Mouse (Mus musculus) left cerebral cortex, postnatal 14 days (tissue): ENCODE results near the gene Hist1h3e. TPM values are rescaled to one million over a fixed set of nuclear protein-coding genes. Genes with fewer than 3 reads are reported as not detected.
"Not testable (repeated sequence)": the region's sequence is repeated elsewhere in the genome, so short reads cannot be mapped to it uniquely, and the experiment has no call there.

Source experiments
- DNase-seq, 2 experiments: peaks; one replicate each; pipeline ENCODE4 v3.0.0; 2021 to 2022; ENCODE audit warnings: low spot score in 2 of 2, mixed read lengths in 1 of 2
- intact Hi-C: fragments of 180-260 bp; cut with DNase I; formaldehyde crosslinking; loops from one replicate; pipeline ENCODE4 v1.15.1; 2025
- total RNA-seq, 2 experiments: library from RNA; stranded (reverse); gene quantifications; 2 replicates each; pipeline ENCODE4 v1.2.3; 2021

Hist1h3e gene
- total RNA-seq, 2 experiments from 2014 or later, result 49.1 to 57.1 TPM

DNA sequence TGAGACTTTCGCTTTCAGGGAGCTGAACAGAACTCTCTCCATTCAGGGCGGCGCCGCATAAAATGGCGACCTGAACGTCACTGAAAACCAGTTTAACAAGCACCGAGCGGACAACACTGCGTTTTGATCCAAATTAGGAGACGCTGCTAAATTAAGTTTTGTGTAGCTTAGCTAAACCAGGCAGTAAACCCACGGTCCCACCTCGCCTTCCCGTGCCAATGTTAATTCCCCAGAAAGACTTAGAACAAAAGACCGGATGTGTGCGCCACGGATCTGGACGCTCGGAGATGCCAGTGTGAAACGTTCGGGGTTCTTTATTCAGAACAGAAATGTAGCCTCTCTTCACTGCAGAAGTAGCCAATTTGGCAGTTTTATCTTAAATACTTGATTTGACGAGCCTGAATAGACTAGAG is 22.9 kb upstream of the Hist1h3e start:
- DNase-seq, result peak; percentile 61 to 73
- intact Hi-C loops, result no loop called here

DNA sequence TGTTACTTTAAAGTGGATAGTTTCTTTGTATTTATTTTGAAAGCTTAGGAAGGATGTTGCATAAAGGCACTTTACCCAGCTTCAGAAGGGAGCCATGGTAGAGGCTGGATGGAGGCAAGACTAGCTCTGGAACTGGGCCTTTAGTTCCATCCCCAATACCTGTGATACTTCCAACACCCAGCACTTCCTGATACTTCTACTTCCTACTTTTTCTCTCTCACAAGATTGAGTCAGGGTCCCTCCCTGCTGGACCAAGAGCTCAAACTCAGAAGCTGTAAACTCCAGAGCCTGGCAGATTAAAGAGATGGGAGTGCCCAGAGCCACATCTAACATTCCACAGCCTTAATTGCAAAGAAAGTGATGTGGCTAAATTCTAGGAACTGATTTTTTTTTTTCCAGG is 22.2 kb upstream of the Hist1h3e start:
- intact Hi-C loops, result loop anchor here (5.0 kb wide), 2 partner anchors 113 to 153 kb away; partner anchors contain the start of genes Hist1h1c, Hist1h1t and Hist1h4c
- no peak for DNase-seq

DNA sequence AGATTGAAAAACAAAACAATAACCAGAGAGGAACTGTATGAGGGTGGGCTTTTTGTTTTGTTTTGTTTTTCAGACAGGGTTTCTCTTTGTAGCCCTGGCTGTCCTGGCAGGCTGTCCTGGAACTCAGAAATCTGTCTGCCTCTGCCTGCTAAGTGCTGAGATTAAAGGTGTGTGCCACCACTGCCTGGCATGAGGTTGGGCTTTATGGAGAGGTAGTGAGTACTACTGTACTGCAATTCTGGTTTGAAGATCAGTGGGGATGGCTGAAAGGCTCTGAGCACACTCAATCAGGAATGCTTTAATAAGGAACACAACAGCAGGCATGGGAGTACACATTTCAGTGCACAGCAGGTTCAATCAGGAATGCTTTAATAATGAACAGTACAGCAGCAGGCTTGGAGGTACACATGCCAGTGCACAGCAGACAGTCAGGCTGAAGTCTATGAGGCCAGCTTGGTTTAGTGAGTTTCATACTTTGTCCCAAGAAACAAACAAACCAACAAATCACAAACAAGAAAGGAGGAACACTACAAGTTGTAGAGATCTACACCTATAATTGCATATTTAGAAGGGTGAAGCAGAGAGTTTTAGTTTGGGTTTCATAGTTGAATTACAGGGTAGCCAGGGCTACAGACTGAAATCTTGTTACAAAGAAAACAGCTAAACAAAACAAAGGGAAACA is 21.4 kb upstream of the Hist1h3e start:
- intact Hi-C loops, result loop anchor here (5.0 kb wide), 2 partner anchors 114 to 154 kb away; partner anchors contain the start of genes Hist1h1c, Hist1h1t and Hist1h4c
- DNase-seq, result no peak

DNA sequence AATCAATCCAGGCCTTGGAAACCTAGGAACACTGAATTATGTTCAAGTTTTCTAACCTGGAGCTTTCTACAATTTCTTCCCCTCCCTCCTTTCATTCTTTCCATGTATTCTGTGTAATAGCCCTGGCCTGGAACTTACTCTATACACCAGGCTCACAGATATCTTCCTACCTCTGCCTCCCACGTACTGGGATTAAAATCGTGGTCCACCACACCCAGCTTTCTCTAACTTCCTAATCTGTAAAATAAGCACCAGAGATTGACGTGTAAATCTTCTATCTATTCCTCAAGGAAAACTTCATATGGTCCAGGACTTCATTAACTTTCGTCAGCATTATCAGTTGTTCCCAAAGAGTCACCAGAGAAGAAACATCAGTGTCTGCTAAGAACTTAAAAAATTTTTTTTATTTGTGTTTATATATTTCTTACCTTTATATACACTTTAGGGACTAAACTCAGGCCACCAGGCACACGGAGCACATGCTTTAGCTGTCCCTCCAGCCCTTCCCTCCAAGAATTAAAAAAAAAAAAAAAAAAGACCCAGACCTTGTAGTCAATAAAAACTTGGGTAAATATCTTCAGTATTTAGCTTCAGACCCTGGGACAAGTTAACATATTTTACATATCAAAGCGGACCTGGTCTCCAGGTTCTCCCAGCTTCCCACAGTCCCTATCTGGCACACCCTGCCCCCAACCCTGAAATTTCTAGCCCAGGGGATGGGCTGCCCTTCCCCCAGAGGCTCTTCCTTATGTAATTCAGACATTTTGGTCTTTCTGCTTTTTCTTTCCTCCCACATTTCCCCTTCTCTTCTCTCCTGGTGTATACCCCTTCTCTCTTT is 20.3 kb upstream of the Hist1h3e start:
- no peak for DNase-seq
- intact Hi-C loops, result loop anchor here (5.0 kb wide), 2 partner anchors 115 to 155 kb away; partner anchors contain the start of genes Hist1h1c, Hist1h1t and Hist1h4c

DNA sequence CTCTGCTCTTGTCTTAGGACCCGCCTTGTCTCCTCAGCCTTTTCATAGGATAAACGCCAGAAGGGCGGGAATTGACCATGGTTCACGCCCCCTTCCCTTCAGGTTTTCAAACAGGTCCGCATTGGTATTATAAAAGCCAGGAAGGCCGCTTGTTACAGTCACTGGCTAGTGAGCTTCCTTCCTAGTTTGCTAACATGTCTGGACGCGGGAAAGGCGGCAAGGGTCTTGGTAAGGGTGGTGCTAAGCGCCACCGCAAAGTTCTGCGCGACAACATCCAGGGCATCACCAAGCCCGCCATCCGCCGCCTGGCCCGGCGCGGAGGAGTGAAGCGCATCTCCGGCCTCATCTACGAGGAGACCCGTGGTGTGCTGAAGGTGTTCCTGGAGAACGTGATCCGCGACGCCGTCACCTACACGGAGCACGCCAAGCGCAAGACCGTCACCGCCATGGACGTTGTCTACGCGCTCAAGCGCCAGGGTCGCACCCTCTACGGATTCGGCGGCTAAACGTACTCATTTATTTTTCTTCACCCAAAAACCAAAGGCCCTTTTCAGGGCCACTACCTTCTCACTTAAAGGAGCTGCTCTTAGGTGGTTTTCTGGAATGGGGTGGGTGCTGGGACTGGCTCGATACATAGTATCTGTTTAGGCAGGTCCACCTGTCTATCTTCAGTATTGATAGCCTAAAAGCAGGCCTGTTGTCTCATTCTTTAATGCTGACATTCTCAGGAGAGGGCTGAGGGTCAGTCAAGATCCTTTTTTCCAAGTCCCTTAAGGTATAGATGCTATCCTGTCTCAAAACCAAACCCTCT is 19.4 kb upstream of the Hist1h3e start, which contains the start of gene Hist1h4d:
Hist1h4d (plus strand) TSS at position 191 of the 811 bp plus-strand sequence.
- peak; percentile 98 for DNase-seq
- intact Hi-C loops, result loop anchor here (5.0 kb wide), 2 partner anchors 116 to 156 kb away; partner anchors contain the start of genes Hist1h1c, Hist1h1t and Hist1h4c

DNA sequence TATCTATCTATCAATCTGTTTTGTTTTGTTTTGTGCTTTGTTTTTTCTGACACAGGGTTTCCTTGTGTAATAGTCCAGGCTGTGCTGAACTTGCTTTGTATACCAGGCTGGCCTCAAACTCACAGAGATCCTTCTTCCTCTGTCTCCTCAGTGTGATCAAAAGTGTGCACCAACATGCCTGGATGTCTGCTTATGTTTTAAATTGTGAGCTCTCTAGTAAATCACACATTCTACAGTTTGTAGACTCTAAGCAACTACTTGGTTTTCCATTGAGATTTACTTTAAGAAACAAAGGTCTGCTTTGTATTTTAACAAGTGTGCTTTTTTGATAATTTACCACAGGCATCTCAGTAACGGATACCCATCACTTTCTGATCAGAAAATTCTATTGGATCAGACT is 15.7 kb upstream of the Hist1h3e start:
- intact Hi-C loops, result no loop called here
- DNase-seq, result no peak

DNA sequence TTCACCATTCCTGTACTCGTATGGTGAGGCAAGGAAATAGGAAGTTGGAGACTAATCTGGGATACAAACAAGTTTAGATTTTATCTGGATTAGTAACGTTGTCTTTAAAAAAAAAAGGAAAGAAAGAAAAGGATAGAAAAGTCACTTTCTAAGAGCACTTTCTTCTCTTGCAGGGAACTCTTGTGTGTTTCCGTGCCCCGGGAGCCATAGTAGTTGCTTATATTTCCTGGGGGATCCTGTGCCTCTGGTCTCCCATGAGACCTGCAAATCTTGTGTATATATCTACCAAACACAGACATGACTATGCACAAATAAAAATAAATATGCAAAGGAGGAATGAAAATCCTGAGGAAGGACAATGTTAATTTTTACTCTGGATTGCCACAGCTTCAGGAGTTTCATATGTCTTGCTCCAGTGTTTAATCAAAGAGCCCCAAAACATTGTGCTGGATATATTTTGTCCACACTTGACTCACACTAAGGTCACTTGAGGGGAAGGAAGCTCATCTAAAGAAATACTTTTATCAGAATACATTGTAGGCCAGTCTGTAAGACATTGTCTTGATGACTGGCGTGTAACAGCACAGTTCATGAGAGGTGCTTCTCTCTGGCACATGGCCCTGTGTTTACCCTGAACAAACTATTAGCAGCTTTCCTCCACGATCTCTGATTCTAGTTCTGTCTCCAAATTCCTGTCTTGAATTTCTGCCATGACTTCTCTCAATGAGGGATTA is 14.9 kb upstream of the Hist1h3e start:
- intact Hi-C loops, result no loop called here
- no peak for DNase-seq

DNA sequence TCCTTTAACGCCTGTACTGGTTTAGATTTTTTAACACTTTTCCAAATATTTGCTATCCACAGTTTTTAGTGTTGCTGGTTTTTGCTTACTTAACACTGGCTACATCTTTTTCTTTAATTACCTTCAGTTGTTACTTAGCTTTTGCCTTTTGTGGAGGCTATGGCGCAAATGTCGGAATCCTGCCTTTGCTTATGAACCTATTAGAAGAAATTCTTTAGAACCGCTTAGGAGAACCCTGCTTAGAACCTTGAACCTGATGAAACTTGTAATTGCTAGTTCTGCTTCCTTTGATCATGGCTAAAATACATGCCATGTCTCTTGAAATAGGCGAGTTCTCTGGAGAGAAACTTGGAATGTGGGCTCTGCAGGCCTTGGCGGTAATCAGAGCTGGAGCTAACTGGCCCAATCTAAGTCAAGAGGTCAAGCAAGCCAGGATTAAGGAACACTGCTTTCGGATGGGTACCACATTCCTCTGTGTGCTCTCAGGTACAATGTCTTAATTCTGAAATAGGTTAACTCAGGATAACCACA is 14.2 kb upstream of the Hist1h3e start:
- DNase-seq, result no peak
- intact Hi-C loops, result no loop called here

DNA sequence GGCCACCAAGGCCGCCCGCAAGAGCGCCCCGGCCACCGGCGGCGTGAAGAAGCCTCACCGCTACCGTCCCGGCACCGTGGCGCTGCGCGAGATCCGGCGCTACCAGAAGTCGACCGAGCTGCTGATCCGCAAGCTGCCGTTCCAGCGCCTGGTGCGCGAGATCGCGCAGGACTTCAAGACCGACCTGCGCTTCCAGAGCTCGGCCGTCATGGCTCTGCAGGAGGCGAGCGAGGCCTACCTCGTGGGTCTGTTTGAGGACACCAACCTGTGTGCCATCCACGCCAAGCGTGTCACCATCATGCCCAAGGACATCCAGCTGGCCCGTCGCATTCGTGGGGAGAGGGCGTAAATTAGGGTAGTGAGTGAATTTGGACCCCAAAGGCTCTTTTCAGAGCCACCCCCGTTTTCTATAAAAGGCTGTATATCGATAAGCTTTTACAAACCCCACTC is 13.7 kb upstream of the Hist1h3e start:
- intact Hi-C loops, DNase-seq: not testable (repeated sequence)

DNA sequence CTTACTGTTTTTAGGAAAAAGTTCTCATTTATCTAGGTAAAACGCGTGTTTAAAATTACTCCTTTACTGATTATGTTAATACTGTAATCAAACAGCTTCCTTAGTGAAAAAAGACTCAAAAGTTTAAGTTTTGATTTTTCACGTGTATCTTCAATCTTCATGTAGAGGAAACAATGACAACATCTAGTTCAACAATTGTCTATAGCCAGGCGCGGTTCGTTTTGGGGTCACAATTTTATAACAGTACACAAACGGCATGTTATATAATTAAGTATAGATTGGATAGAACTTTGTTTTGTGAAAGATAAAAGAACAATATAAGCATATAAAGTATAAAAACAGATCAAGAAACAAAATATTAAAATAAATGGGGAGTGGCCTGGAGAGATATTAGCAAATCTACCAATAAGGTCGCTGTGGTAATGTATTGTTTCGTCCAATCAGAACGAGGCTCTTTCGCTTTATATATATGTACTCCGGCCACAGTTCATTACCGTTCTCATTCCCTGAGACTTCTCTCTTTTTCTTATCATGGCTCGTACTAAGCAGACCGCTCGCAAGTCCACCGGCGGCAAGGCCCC is 13.2 kb upstream of the Hist1h3e start, which contains the start of gene Hist1h3d:
Hist1h3d (plus strand) TSS at position 493 of the 581 bp plus-strand sequence.
- intact Hi-C loops, result no loop called here
- DNase-seq, result peak; percentile 52 to 74

DNA sequence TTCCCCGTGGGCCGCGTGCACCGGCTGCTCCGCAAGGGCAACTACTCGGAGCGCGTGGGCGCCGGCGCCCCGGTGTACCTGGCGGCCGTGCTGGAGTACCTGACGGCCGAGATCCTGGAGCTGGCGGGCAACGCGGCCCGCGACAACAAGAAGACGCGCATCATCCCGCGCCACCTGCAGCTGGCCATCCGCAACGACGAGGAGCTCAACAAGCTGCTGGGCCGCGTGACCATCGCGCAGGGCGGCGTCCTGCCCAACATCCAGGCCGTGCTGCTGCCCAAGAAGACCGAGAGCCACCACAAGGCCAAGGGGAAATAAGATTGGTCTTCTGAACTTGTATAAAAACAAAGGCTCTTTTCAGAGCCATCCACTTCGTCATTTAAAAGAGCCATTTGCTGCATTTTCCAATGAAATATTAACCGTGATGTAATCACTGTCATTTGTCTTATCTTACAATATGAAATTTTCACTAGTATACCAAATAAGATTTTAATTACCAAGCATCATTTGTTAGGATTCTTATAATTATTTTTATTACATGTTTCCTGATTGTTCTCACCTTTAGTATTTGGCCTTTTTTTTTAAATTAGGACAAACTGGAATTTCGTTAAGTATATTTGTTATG is 12.5 kb upstream of the Hist1h3e start:
- intact Hi-C loops, DNase-seq: not testable (repeated sequence)

DNA sequence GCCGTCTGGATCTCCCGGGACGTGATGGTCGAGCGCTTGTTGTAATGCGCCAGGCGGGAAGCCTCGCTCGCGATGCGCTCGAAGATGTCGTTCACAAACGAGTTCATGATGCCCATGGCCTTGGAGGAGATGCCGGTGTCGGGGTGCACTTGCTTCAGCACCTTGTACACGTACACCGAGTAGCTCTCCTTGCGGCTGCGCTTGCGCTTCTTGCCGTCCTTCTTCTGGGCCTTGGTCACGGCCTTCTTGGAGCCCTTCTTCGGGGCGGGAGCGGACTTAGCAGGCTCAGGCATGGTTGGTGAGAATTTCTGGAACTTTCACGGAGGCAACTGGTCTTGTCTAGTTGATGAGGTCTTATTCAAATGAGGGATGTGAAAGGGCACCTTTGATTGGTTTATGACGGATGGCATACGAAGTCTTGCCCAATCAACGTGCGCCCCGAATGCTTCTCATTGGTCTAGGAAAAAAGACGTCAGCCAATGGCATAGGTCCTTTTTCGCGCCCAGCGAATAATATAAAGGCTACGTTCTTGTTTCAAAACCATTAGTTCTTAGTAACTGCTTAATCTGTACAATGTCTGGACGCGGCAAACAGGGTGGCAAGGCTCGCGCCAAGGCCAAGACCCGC is 11.8 kb upstream of the Hist1h3e start, which contains the start of the genes Hist1h2bf and Hist1h2ad:
Hist1h2bf (minus strand) TSS at position 299 of the 627 bp plus-strand sequence.
Hist1h2ad (plus strand) TSS at position 484 of the 627 bp plus-strand sequence.
- intact Hi-C loops, result not testable (repeated sequence)
- peak; percentile 96 to 98 for DNase-seq

DNA sequence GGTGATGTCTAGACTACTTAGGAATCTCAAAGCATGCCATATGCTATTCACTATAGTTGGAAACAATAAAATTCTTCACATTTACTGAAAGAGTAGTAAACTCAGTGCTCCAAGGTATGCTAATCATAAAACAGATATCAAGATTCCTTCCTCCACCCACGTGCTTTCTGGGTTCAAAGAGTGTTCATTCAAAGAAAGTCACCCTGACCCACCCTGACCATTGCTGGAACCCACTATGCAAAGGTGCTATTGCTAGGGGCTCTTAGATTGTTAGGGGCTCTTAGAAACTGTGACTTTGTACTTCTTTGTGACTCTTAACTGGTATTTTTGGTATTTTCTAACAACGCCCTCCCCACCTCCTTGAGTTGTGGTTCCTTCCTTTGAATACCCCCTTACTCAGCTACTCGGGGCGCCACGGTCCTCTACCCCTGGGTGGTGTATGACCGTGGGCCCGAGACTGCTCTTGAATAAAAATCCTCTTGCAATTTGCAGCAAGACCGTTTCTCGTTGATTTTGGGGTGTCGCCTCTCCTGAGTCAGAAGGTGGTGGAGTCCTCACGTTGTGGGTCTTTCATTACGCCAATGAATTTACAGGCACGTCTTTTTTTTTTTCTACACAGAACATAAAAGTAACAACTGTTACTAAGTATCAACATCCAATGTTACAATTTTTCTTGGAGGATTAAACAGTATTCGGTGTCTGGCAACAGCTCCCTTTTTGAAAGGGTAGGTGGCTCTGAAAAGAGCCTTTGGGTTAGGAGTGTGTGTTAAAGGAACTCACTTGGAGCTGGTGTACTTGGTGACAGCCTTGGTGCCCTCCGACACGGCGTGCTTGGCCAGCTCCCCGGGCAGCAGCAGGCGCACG is 11.1 kb upstream of the Hist1h3e start:
- intact Hi-C loops, result not testable (repeated sequence)

DNA sequence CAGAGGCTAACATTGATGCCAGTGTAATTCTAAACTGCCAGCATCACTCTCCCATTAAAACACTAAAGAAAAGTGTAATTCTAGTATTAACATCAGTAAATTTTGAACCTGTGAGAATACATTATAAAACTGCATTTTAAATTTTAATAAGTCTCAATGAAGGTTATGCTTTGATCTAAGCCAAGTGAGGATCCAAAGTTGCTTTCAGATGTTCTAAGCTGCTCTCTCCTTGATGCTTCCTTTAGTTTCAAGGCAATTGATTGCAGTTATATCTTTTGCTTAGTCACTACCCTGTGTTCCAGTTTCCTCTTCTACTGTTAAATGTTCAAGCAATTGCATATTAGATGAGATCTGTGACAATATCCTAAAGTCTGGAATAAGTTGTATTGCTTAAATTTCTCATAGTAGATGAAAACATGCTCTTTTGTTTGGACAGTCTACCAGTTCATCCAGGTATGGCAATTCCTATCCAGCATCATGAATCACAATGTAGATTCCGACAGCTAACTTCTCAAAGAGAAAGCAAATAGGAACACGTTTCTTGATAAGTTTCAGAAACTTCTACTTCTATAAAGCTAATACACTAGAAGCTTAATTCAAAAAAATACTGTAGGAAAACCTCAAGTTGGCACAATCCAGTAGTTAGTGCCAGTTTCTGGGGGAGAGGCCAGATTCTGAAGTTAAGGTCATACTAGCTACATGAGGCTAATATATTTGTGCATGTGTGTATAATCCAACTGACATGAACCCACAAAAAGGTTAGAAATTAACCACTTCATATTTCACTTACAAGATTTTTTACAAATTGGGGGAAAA is 10.3 kb upstream of the Hist1h3e start:
- no peak for DNase-seq
- intact Hi-C loops, result no loop called here

More for the DNA sequence above, 11.1 kb upstream of the Hist1h3e start:
- not testable (repeated sequence) for DNase-seq
